Mouse (Mus musculus) stomach, embryonic 16.5 days (tissue): ENCODE results near the gene Slc9a2. TPM values are rescaled to one million over a fixed set of nuclear protein-coding genes. Genes with fewer than 3 reads are reported as not detected.
"Not testable (repeated sequence)": the region's sequence is repeated elsewhere in the genome, so short reads cannot be mapped to it uniquely, and the experiment has no call there.

Experiments used
- ATAC-seq: fragments of 200-750 bp; cut with Nextera tagmentation; 2 replicates; pipeline ENCODE4 v1.8.0; 2017; ENCODE audit warnings: moderate number of reproducible peaks, moderate TSS enrichment; ENCODE audit not compliant: insufficient read depth, low FRiP score
- H3K27ac ChIP-seq: fragments of 300-500 bp; sonication (generic); 2 replicates; pipeline ENCODE4 v1.5.1; 2014; ENCODE audit warnings: low read length
- H3K27me3 ChIP-seq: fragments of 300-500 bp; sonication (generic); 2 replicates; pipeline ENCODE4 v1.6.1; 2014; ENCODE audit warnings: low read length, control low read depth, mixed read lengths; ENCODE audit not compliant: control insufficient read depth, insufficient read depth
- H3K36me3 ChIP-seq: fragments of 300-500 bp; sonication (generic); 2 replicates; pipeline ENCODE4 v1.6.1; 2014; ENCODE audit warnings: low read length; ENCODE audit not compliant: control insufficient read depth, insufficient read depth
- H3K4me1 ChIP-seq: fragments of 300-500 bp; sonication (generic); 2 replicates; pipeline ENCODE4 v1.6.1; 2014; ENCODE audit warnings: low read length, control low read depth, mixed read lengths; ENCODE audit not compliant: control insufficient read depth, insufficient read depth
- H3K4me2 ChIP-seq: fragments of 300-500 bp; sonication (generic); 2 replicates; pipeline ENCODE4 v1.6.1; 2014; ENCODE audit warnings: low read depth, low read length, mixed read lengths
- H3K4me3 ChIP-seq: fragments of 300-500 bp; sonication (generic); replicated peaks from 2 replicates; pipeline ENCODE4 v1.5.1; 2014; ENCODE audit warnings: mild to moderate bottlenecking, low read length
- H3K9ac ChIP-seq: fragments of 300-500 bp; sonication (generic); 2 replicates; pipeline ENCODE4 v1.6.1; 2014; ENCODE audit warnings: low read length
- H3K9me3 ChIP-seq: fragments of 300-500 bp; sonication (generic); replicated peaks from 2 replicates; pipeline ENCODE4 v1.6.1; 2016; ENCODE audit warnings: low read length, control low read depth; ENCODE audit not compliant: control insufficient read depth
- WGBS: fragments of 180-500 bp; shearing (Covaris S2); extraction: QIAGEN DNeasy Blood & Tissue Kit; methylation state at CpG from one replicate; pipeline ENCODE4 v1.1.7; 2014; 5-methylcytosine and 5-hydroxymethylcytosine counted together
- polyA plus RNA-seq: library from polyadenylated mRNA; unstranded; fragments of >200 nt; fragmentation: Nextera tagmentation; extraction: Ambion mirVana; gene quantifications from 2 replicates; pipeline ENCODE4 v1.2.1, GENCODE M21; 2015

Gene Slc9a2
- polyA plus RNA-seq, 1 experiment from 2014 or later: 3.7 TPM

DNA sequence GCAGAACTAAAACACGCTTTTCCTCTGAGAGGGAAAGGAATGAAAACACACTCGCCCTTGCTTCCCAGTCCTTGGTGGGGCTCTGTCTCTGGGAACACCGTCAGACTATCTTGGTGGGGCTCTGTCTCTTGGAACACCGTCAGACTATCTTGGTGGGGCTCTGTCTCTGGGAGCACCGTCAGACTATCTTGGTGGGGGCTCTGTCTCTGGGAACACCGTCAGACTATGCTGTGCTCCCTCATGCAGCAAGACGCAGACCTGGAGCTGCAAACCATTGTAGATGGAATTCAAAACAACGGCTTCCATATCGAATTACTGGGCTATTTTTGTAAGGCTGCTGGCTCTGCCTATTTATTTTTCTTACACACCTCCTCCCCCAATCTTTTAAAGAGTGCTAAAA lies 20.9 kb upstream of the Slc9a2 start:
- Histone ChIP-seq H3K9me3 (no peaks in the 10 kb centered on the region), H3K27me3 (no peaks in the 10 kb centered on the region), H3K36me3 (no peaks in the 10 kb centered on the region), H3K4me2 (peak overlapping the region; percentile 42), H3K9ac (no peak overlapping the region), H3K27ac (peak overlapping the region; percentile 70), H3K4me3 (no peak overlapping the region), H3K4me1 (peaks cover 4% of the 10 kb centered on the region)
- no peak for ATAC-seq
- WGBS: 28% methylated on average over 9 of the region's 9 CpGs

DNA sequence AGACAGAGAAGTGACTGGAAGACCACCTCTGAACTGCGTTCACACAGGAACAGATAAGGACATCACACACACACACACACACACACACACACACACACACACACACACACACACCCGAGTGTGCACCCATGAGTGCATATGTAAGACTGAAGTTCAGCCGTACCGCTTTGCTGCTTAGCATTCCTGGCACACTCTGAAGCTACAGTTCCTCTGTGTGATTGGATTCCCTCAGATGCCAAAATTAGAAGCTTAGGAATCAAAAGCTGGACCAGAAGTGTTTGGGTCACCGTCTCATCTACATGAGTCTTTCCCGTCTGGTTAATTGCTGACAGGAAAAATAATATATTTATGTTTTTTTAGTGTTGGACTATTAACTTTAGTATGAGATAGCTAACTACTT lies 19.5 kb upstream of the Slc9a2 start:
- ATAC-seq: no peak
- 82% methylated on average over 6 of the region's 6 CpGs for WGBS
- no peaks in the 10 kb centered on the region for H3K27me3 ChIP-seq
- H3K4me2 ChIP-seq: no peak overlapping the region
- no peak overlapping the region for H3K4me3 ChIP-seq
- no peaks in the 10 kb centered on the region for H3K9me3 ChIP-seq
- H3K9ac ChIP-seq: no peak overlapping the region
- no peaks in the 10 kb centered on the region for H3K36me3 ChIP-seq
- peaks cover 7% of the 10 kb centered on the region for H3K4me1 ChIP-seq
- H3K27ac ChIP-seq: peak overlapping the region; percentile 70

DNA sequence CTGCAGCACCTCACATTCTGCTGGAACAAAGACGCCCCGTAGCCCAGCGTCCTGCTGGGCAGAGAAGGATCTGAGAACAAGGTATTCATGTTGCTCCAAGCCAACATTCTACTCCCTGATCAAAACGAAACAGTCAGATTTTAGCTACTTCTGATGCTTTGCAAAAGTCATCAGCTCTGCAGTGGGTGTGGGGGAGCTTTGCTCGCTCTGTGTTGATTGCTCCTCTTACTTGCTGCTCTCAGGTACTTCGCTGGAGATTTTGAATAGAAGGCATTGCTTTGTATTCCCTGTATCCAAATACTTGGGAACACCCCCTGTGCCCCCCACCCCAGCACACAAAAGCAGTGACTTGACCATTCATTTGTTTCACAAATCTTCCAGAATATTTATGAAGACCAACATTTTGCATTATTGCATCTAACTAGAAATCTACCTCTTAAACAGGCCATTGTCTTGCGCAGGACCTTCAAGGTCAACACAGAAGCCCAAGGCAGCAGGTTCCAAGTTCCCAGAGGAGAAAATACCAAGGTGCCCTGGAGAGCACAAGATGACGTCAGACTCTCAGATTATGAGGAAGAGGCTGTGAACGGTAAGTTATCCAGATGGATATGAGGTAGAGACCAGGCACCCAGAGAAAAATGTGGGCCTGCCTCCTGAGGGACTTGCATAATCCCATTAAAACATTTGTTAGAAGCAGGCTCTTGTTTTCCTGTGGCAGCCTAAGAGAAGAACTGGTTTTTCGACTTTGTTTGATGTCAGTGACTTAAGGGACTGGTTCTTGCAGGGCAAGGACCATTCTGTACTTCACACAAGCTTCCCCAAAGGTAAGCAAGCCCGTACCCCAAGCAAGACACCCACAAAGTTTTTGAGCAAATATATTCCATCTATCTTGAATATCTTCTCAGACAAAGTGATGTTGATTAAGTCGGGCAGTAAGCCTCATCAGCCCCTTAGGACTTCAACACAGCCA lies 14.7 kb upstream of the Slc9a2 start:
- H3K4me1 ChIP-seq: 0 out of 2 replicates have a peak, but pooled peaks cover 3% of the 10 kb centered on the region
- 30% methylated on average over 12 of the region's 12 CpGs for WGBS
- no peaks in the 10 kb centered on the region for H3K36me3 ChIP-seq
- no peaks in the 10 kb centered on the region for H3K9me3 ChIP-seq
- H3K27ac ChIP-seq: peak overlapping the region; percentile 46
- peak; percentile 77; the same call in 1 of the 2 replicates for ATAC-seq
- no peaks in the 10 kb centered on the region for H3K27me3 ChIP-seq
- H3K4me3 ChIP-seq: no peak overlapping the region
- no peak overlapping the region for H3K9ac ChIP-seq
- H3K4me2 ChIP-seq: no peak overlapping the region

DNA sequence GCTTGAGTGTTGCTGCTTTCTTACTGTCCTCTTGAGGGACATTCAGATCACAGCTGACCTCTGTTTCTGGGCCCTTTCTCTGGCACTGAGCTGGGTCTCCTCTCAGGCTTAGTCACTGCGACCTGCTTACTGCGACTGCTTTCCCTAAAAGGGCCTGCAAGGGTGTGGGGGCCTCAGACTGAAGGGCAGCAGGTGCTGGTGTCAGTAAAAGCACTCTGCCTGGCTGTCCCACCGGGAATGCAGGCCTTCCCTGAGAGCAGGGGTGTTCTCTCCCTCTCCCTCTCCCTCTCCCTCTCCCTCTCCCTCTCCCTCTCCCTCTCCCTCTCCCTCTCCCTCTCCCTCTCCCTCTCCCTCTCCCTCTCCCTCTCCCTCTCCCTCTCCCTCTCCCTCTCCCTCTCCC lies 12.9 kb upstream of the Slc9a2 start:
- H3K36me3 ChIP-seq, H3K4me3 ChIP-seq, H3K27ac ChIP-seq, H3K4me1 ChIP-seq, H3K4me2 ChIP-seq, H3K9ac ChIP-seq, H3K27me3 ChIP-seq, ATAC-seq, H3K9me3 ChIP-seq: not testable (repeated sequence)
- WGBS: 21% methylated on average over 3 of the region's 3 CpGs

DNA sequence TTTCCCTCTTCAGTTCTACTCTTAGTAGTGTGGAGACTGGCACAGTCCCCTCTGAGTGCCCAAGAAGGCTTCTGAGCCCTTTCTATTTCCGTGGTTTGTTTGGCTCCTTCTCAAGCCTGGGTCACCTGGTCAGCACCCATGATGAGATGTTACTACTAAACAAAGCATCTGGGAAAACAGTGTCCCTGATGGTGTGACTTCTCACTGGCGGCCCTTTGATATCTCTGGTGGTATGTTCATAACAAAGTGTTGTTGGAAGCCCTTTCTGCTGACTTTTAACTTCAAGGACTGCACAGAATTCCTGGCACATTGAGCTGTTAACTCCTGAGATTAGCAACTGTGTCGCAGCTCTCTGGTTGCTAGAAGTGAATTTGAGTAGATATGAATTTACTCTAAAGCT lies 10.3 kb upstream of the Slc9a2 start:
- H3K27ac ChIP-seq: no peak overlapping the region
- 74% methylated on average over 3 of the region's 3 CpGs for WGBS

DNA sequence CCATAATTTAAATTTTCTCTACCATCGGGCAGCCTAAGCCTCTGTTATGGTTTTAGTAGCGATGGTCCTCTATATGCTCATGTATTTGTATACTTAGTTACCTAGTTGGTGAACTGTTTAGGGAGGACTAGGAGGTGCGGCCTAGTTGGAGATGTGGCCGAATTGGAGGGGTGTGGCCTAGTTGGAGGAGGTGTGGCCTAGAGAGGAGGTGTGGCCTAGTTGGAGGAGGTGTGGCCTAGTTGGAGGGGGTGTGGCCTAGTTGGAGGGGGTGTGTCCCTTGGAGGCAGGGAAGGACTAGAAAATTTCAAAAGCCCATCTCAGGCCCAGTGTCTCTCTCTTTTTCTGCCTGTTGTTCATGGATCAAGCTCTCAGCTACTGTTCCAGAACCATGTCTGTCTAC lies 8.9 kb upstream of the Slc9a2 start:
- WGBS: 93% methylated on average over 4 of the region's 4 CpGs

More for the DNA sequence above, 10.3 kb upstream of the Slc9a2 start:
- Histone ChIP-seq H3K27me3 (no peaks in the 10 kb centered on the region), H3K4me3 (no peak overlapping the region), H3K9ac (no peak overlapping the region), H3K4me1 (0 out of 2 replicates have a peak, but pooled peaks cover 3% of the 10 kb centered on the region), H3K4me2 (no peak overlapping the region), H3K9me3 (peaks cover 3% of the 10 kb centered on the region; the same call in 1 of the 2 replicates), H3K36me3 (no peaks in the 10 kb centered on the region)
- no peak for ATAC-seq

DNA sequence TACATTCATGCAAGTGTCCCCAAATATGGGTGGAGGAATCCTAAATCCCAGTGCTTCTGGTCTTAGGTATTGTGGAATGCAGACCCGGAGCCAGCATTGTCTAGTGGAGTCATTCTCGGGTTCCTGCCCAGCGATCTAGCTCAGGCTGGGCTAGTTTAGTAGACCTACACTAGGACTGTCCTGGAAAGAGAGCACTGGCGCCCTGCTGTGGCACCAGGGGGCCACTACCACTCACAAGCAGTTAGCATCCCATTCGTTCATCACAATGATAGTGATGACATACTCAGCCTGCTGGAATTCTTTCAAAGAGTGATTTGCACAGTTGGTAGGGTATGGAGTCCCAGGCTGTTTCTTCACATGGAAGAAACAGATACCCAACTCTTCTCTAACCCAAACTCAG lies 3.1 kb upstream of the Slc9a2 start:
- Histone ChIP-seq H3K4me1 (peaks cover 8% of the 10 kb centered on the region; the same call in 1 of the 2 replicates), H3K27ac (no peak overlapping the region), H3K9me3 (no peaks in the 10 kb centered on the region), H3K9ac (no peak overlapping the region), H3K4me3 (no peak overlapping the region), H3K4me2 (no peak overlapping the region), H3K27me3 (peaks cover 31% of the 10 kb centered on the region), H3K36me3 (no peaks in the 10 kb centered on the region)
- 38% methylated on average over 5 of the region's 5 CpGs for WGBS
- no peak for ATAC-seq

More for the DNA sequence above, 8.9 kb upstream of the Slc9a2 start:
- H3K4me2 ChIP-seq: no peak overlapping the region
- no peak overlapping the region for H3K27ac ChIP-seq
- 0 out of 2 replicates have a peak, but pooled peaks cover 2% of the 10 kb centered on the region for H3K27me3 ChIP-seq
- H3K36me3 ChIP-seq: no peaks in the 10 kb centered on the region
- H3K4me1 ChIP-seq: no peaks in the 10 kb centered on the region
- H3K9me3 ChIP-seq: peaks cover 3% of the 10 kb centered on the region; the same call in 1 of the 2 replicates
- no peak for ATAC-seq
- no peak overlapping the region for H3K4me3 ChIP-seq
- no peak overlapping the region for H3K9ac ChIP-seq

DNA sequence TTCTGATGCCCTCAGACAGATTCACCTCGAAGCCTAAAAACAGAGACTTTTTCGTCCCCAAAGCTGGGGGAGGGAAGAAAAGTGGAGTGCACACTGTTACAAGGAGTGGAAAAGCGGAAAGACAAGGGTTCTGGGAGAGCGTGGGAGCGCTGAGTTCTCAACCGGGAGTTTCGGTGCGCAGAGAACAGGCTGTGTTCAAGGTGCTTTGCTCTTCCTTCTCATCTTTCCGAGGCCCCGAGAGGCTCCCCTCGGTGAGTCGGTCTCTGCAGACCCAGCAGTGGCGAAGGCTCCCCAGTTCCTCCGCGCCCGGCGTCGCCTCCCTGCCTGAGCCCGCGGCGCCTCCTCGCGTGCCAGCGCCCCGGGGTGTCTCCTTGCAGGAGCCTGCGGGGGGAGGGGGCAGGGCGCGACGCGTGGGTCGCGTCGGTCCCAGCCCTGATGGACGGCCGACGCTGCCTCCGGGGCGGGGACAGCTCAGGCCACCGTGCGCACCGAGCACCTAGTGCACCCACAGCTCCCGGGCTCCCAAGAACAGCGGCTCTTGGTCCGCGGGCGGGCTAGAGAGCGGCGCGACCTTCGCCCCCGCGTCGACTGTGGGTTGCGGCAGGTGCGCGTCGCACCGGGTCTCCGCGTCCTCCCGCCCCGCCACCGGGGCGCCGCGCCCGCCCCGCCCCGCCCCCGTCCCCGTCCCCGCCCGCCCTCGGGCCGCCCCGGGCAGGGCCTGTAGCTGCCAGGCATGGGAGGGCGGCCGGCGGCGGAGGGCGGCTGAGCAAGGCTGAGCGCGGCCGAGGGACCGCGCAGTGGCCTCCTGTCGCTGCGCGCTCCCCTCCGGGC lies 709 bp downstream of the Slc9a2 start:
- Histone ChIP-seq H3K27me3 (peaks cover 42% of the 10 kb centered on the region), H3K4me2 (peak overlapping the region; percentile 98), H3K9me3 (no peaks in the 10 kb centered on the region), H3K4me3 (peak overlapping the region; percentile 52), H3K9ac (peak overlapping the region; percentile 66), H3K4me1 (peaks cover 8% of the 10 kb centered on the region; the same call in 1 of the 2 replicates), H3K36me3 (no peaks in the 10 kb centered on the region), H3K27ac (no peak overlapping the region; the same call in 1 of the 2 replicates)
- ATAC-seq: peak; percentile 87
- WGBS: under 1% methylated on average over 71 of the region's 90 CpGs
